Mouse (Mus musculus) frontal cortex, adult (tissue): Measurements from ENCODE around the gene Ep400.
A peak's percentile ranks its signal among the peaks of the same experiment; 100 is the strongest.

ENCODE experiments used
- ATAC-seq: cut with Nextera tagmentation; 2 replicates; pipeline ENCODE4 v1.9.2; 2017; ENCODE audit warnings: mild to moderate bottlenecking, moderate library complexity, mixed read lengths; ENCODE audit not compliant: low TSS enrichment

Gene Ep400

GRCm38 (mm10) chr5:110770448-110771158, at the start of gene Ep400:
Gene Ep400 (minus strand): TSS chr5:110770717.
- ATAC-seq: peak; percentile 94

DNA sequence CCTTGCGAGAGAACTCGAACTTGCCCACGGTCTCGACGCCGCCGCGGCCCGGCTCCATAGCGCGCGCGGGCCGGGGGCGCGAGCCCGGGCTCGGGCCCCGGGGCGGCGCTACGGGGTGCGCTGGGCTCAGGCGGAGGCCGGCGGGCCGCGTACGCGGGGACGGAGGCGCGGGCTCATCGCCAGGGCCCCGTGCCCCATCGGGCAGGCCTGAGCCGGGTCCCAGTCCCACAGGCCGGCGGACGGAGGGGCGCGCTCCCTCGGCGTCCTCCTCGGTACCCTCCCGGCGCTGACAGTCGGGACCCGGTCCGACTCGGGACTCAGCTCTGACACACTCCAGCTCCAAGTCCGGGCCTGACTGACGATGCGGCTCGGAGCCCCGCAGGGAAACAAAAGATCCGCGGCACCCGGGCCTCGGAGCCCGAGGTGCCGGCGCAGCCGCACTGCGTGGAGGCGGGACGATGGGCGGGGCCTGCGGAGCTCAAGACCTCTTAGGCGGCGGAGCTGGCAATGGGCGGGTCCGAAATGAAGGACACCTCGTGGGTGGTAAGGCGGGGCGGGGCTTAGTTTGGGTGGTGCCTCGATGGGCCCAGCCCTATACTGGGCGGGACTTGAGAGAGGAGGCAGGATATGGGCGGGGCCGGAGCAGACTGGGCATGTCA, 39.3 kb upstream of the Ep400 start, which contains the start of gene Ulk1:
Ulk1 (minus strand) TSS at position 431 of the 659 bp plus-strand sequence.
- peak; percentile 88 for ATAC-seq

DNA sequence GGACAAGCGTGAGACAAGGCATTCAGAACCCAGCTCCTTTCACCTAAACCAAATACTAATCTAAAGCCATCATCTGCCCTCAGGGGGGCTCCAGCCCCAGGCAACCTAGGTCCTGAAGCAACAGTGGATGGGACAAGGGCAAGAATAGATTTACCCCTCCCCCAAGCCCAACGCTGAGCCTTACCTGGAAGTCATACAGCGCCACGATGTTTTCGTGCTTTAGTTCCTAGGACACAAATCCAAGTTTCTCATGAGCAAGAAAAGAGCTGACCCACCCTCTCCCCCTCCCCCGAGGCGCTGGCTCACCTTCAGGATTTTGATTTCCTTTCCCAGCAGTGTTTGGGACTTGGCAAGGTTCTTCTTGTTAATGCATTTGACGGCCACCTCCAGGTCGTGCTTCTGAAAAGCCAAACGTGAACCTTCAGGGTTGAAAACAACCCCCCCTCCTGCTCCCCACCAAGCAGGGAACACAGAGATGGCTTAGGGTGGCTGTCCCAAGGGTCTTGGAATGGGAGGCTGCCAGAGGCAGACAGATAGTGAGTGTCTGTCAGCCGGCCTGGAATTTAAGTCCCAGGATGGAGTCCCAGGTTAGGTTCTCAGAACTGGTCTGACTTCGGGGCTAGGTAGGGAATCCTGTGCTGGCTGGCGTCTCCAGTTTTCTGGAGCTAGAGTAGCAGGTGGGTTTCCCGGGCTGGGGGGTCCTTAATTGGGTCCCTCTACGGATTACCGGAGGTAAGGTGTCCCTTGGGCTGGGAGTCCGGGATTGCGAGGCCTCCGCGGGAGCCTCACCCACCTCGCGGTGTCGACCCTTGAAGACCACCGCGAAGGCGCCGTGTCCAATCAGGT, 38.5 kb upstream of the Ep400 start:
- ATAC-seq: 0 out of 2 replicates have a peak, but pooled peaks have one; percentile 6

GRCm38 (mm10) chr5:110808061-110808631, 37.6 kb upstream of the Ep400 start:
- ATAC-seq: peak; percentile 58; the same call in 1 of the 2 replicates

DNA sequence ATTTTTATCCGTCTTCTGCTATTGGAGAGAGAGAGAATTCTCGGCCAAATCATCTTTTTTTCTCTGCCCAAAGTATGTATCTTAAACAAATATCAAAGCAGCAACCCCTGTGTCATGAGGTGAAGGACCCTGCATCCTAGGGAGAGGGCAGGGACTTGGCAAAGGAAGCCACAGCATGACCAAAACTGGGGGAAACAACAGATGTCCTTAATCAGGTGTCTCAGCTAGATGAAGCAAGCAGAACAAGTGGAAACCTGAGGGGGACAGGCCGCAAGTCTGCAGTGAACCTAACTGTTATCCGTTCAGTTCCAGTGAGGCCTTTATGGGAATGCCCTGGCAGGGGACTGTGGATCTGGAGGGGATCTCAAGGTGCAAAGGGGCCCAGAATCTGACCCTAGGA, 36.9 kb upstream of the Ep400 start:
- ATAC-seq: no peak

- no peak for ATAC-seq
Measured at GRCm38 (mm10) chr5:110806676-110807075, 36.2 kb upstream of the Ep400 start.

GRCm38 (mm10) chr5:110806154-110806553, 35.6 kb upstream of the Ep400 start:
- ATAC-seq: no peak

DNA sequence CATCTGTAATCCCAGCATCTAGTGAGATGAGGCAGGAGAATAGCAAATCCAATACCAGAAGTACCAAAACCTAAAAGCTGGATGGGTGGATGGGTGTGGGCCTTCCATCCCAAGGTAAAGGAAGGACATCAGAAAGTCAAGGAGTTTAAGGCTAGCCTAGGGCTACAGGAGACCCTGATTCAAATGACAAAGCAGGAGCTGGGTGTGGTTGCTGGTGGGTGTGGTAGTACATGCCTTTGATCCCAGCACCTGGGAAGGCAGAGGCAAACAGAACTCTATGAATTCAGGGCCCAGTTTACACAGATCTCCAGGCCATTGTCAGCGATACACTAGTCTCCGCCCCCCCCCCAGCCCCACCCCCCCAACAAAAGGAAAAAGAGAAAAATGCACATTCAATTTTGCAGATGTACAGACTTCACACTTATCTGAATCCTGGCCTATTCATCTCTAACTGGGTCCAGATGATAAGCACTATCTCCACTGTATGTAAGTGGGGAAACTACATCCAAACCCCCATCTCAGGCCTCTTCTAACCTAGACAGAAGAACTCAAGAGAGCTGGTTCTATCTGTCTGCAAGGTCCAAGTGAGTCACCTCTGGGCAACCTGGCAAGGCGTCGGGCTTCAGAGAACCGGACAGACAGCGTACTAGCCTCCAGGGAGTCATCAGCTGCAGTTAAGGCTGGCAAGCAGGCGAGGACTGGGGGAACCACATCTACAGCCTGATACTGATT, 33.7 kb upstream of the Ep400 start:
- ATAC-seq: no peak

DNA sequence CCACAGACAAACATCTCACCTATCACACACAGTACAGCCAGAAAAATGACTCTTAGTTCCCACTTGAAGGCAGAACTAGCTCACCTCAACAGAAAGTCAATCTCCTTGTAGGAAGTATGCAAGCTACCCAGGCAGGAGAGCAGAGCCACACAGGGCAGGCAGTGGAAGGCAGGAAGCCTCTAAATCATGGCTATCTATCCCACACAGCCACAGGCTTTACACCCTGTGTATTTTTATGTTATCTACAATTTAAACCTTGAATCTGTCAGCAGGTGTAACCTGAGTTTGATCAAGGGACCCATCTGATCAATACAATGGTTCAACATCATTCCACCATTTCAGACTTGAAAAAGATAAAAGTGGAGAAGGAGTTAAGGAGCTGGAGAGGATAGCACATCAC, 32.3 kb upstream of the Ep400 start:
- no peak for ATAC-seq

- ATAC-seq: peak; percentile 76
Measured at GRCm38 (mm10) chr5:110802186-110802585, 31.7 kb upstream of the Ep400 start.

GRCm38 (mm10) chr5:110801036-110801624, 30.6 kb upstream of the Ep400 start:
- ATAC-seq: no peak

- ATAC-seq: no peak
Measured at GRCm38 (mm10) chr5:110797696-110798095, 27.2 kb upstream of the Ep400 start.

DNA sequence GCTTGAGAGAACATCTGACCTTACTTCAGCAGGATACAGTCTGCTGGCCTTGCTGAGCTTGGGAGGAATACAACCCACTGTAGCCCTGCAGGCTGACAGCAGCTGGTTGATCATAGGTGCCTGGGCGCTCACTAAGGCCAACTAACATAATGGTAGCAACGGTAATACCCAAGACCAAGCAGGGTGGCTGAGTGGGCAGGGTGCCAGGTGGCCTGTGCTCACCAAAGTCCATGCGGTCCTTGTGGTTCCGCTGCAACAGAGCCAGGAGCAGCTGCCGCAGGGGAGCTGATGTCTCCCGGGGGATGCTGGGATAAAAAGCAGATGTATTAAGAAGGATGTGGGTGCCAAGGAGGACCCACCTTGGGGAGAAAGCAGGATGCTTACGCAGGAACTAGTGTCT, 23.8 kb upstream of the Ep400 start:
- ATAC-seq: no peak

- ATAC-seq: 0 out of 2 replicates have a peak, but pooled peaks have one; percentile 21
Measured at GRCm38 (mm10) chr5:110788684-110789083, 18.2 kb upstream of the Ep400 start.

- peak; percentile 72 for ATAC-seq
Measured at GRCm38 (mm10) chr5:110786081-110786835, 15.7 kb upstream of the Ep400 start.

DNA sequence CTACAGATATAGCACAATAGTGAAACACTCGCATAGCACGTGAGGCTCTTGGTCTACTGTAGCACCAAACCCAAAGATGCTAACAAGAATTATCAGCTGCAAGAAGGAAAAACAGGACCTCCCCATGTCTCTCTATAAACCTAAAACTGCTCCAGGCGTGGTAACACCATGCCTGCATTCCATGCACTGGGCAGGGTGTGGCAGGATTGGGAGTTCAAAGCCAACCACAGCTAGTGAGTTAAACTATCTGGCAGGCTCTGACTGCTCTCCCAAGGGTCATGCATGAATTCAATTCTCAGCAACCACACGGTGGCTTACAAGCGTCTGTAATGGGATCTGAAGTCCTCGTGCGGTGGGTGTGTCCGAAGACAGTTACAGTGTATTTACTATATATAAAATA, 12.6 kb upstream of the Ep400 start:
- no peak for ATAC-seq

- ATAC-seq: no peak
Measured at GRCm38 (mm10) chr5:110781529-110782238, 11.2 kb upstream of the Ep400 start.

GRCm38 (mm10) chr5:110780761-110781528, 10.4 kb upstream of the Ep400 start:
- no peak for ATAC-seq
